In genomic region chr10:22059026-22059325, GRCm38 (mm10) we compare ENCODE assay signal across 9 mouse cellular contexts. TPM values are rescaled to one million over a fixed set of nuclear protein-coding genes. Genes with fewer than 3 reads are reported as not detected.
A peak's percentile ranks its signal among the peaks of the same experiment; 100 is the strongest.
DNase-seq lines count a peak whose midpoint lies in the region; ATAC-seq and TF ChIP-seq lines count a peak whose summit lies in the region.
"Had no signal": no experiment of that assay in that cellular context is flagged by ENCODE, and none has a peak within 500 bp of the region (broad histone marks: within the 10 kb centered on the region; RNA-seq: fewer than 3 reads in every experiment).

No protein-coding gene starts in this region.

- DNase-seq in heart, adult 2 months: no peak
- no peak for DNase-seq in heart, adult 8-10 months (ENCODE audit: low spot score)
- no peak for DNase-seq in liver, embryonic 14.5 days (ENCODE audit: low read depth in 3 of 3, low spot score in 3 of 3)
- no peak for DNase-seq in right cerebral cortex, postnatal 36 days (ENCODE audit: low spot score in 2 of 2)
- DNase-seq in cerebellum, adult 11-12 months: no peak
- no peak for DNase-seq in frontal cortex, postnatal 36 days (ENCODE audit: low spot score in 2 of 2)

- no peak for TF ChIP-seq CTCF in heart, adult 2 months (IDR thresholded peaks at IDR 0.05)
- TF ChIP-seq CTCF in liver, embryonic 14.5 days (IDR thresholded peaks at IDR 0.05; ENCODE audit: low read depth): no peak

- H3K27ac ChIP-seq in heart, adult 2 months: no peak overlapping the region
- H3K27ac ChIP-seq in forebrain, embryonic 15.5 days (replicated peaks): no peak overlapping the region
- no peak overlapping the region for H3K27ac ChIP-seq in liver, embryonic 14.5 days

- peak overlapping the region; percentile 51 for H3K4me3 ChIP-seq in heart, adult 2 months
- H3K4me3 ChIP-seq in forebrain, embryonic 15.5 days: peak overlapping the region; percentile 54
- peak overlapping the region; percentile 40 to 59 for H3K4me3 ChIP-seq in liver, embryonic 14.5 days (ENCODE audit: insufficient read depth in 1 of 2, low read depth in 2 of 2, low read length in 2 of 2)

- H3K4me1 ChIP-seq in heart, adult 2 months (ENCODE audit: control insufficient read depth, insufficient read depth, low read length): no peaks in the 10 kb centered on the region
- H3K4me1 ChIP-seq in forebrain, embryonic 15.5 days: peaks cover 5% of the 10 kb centered on the region; the same call in 1 of the 2 replicates
- H3K4me1 ChIP-seq in liver, embryonic 14.5 days (replicated peaks; ENCODE audit: control insufficient read depth in 2 of 2, insufficient read depth in 2 of 2, low read length in 1 of 2): 0 out of 4 replicates have a peak, but pooled peaks cover 0 to 2% of the 10 kb centered on the region in 2 experiments

- TF ChIP-seq POLR2A in heart, adult 2 months (IDR thresholded peaks at IDR 0.05; ENCODE audit: insufficient read depth, low read depth, low read length): no peak

- ATAC-seq in CD4-positive, CD25-positive, alpha-beta regulatory T cell, adult 4 months: peak; percentile 2
- no peak for ATAC-seq in forebrain, embryonic 15.5 days (replicated peaks)
- ATAC-seq in liver, embryonic 14.5 days (ENCODE audit: insufficient read depth): no peak

- intact Hi-C loops in heart, adult 2 months (cut with DNase I): no loop called here

- no peaks in the 10 kb centered on the region for H3K36me3 ChIP-seq in heart, adult 2 months (ENCODE audit: control insufficient read depth, insufficient read depth, low read length)
- no peaks in the 10 kb centered on the region for H3K36me3 ChIP-seq in forebrain, embryonic 15.5 days
- H3K36me3 ChIP-seq in liver, embryonic 14.5 days (replicated peaks; ENCODE audit: control insufficient read depth, insufficient read depth, low read depth): no peaks in the 10 kb centered on the region

- H3K9ac ChIP-seq in heart, adult 2 months (ENCODE audit: low read depth, low read length): no peak overlapping the region
- H3K9ac ChIP-seq in forebrain, embryonic 15.5 days (replicated peaks): peak overlapping the region; percentile 61
- no peak overlapping the region for H3K9ac ChIP-seq in liver, embryonic 14.5 days (replicated peaks)

- peak overlapping the region; percentile 79 for H3K4me2 ChIP-seq in forebrain, embryonic 15.5 days (replicated peaks)
- H3K4me2 ChIP-seq in liver, embryonic 14.5 days (ENCODE audit: low read depth): peak overlapping the region; percentile 61

- no peak for TF ChIP-seq EP300 in heart, adult 2 months (IDR thresholded peaks at IDR 0.05; ENCODE audit: insufficient read depth, low read depth, low read length)
- TF ChIP-seq EP300 in liver, embryonic 14.5 days (IDR thresholded peaks at IDR 0.05; ENCODE audit: low read depth): no peak

- no peaks in the 10 kb centered on the region for H3K79me2 ChIP-seq in heart, adult 2 months (replicated peaks; ENCODE audit: control insufficient read depth, insufficient read depth, low read length)

- no peaks in the 10 kb centered on the region for H3K27me3 ChIP-seq in heart, adult 2 months (ENCODE audit: control insufficient read depth, insufficient read depth, low read length)
- H3K27me3 ChIP-seq in forebrain, embryonic 15.5 days: no peaks in the 10 kb centered on the region
- no peaks in the 10 kb centered on the region for H3K27me3 ChIP-seq in liver, embryonic 14.5 days (ENCODE audit: control insufficient read depth, insufficient read depth, low read length)

- 19% methylated on average over 12 of the region's 12 CpGs for WGBS in heart, adult 2 months
- 21% methylated on average over 12 of the region's 12 CpGs for WGBS in forebrain, embryonic 15.5 days
- 13% methylated on average over 12 of the region's 12 CpGs for WGBS in liver, embryonic 14.5 days (ENCODE audit: insufficient replicate concordance)

- H3K9me3 ChIP-seq in forebrain, embryonic 15.5 days: no peaks in the 10 kb centered on the region
- H3K9me3 ChIP-seq in liver, embryonic 14.5 days (ENCODE audit: control insufficient read depth, low read length): no peaks in the 10 kb centered on the region

RNA-seq across cellular contexts. Expression of gene 4930444G20Rik, which starts 8.9 kb away (rescaled TPM):
- not detected for total RNA-seq in heart, adult 2 months (2021)
- not detected in 2 replicates for polyA plus RNA-seq in heart, adult 2 months (2012; rRNA removed)
- total RNA-seq in heart, adult 8-10 months (2022): not detected
- not detected for polyA plus RNA-seq in CD4-positive, CD25-positive, alpha-beta regulatory T cell, adult 4 months (2017; shearing (Covaris generic))
- not detected in 2 replicates for polyA plus RNA-seq in forebrain, embryonic 15.5 days (2015; fragmentation: Nextera tagmentation; extraction: Ambion mirVana)
- not detected in 2 replicates for polyA plus RNA-seq in liver, embryonic 14.5 days (2012; rRNA removed)
- polyA plus RNA-seq in liver, embryonic 14.5 days (2014; fragmentation: Nextera tagmentation; extraction: Ambion mirVana): not detected in 2 replicates
- total RNA-seq: layer of hippocampus, postnatal 14 days had no signal
